Mouse (Mus musculus) heart, postnatal 0 days (tissue): ENCODE measurements around the gene Mog. TPM values are rescaled to one million over a fixed set of nuclear protein-coding genes. Genes with fewer than 3 reads are reported as not detected.

Experiments used
- ATAC-seq: fragments of 200-750 bp; cut with Nextera tagmentation; 2 replicates; pipeline ENCODE4 v1.8.0; 2017; ENCODE audit warnings: low read depth, moderate number of reproducible peaks, moderate library complexity; ENCODE audit not compliant: insufficient read depth
- DNase-seq: peaks from one replicate; pipeline ENCODE4 v3.0.0-alpha.2; 2016; ENCODE audit warnings: low spot score
- H3K27ac ChIP-seq: fragments of 300-500 bp; sonication (generic); 2 replicates; pipeline ENCODE4 v1.5.1; 2014; ENCODE audit warnings: low read depth, mild to moderate bottlenecking
- H3K27me3 ChIP-seq: fragments of 300-500 bp; sonication (generic); 2 replicates; pipeline ENCODE4 v1.6.1; 2014; ENCODE audit warnings: low read length, mixed read lengths; ENCODE audit not compliant: control insufficient read depth, insufficient read depth
- H3K36me3 ChIP-seq: fragments of 300-500 bp; sonication (generic); replicated peaks from 2 replicates; pipeline ENCODE4 v1.6.1; 2014; ENCODE audit warnings: low read length, mixed read lengths; ENCODE audit not compliant: control insufficient read depth, insufficient read depth
- H3K4me1 ChIP-seq: fragments of 300-500 bp; sonication (generic); 2 replicates; pipeline ENCODE4 v1.6.1; 2014; ENCODE audit warnings: antibody characterized with exemption; ENCODE audit not compliant: control insufficient read depth, insufficient read depth
- H3K4me2 ChIP-seq: fragments of 300-500 bp; sonication (generic); 2 replicates; pipeline ENCODE4 v1.6.1; 2014; ENCODE audit warnings: low read depth, mild to moderate bottlenecking, low read length, moderate library complexity
- H3K4me3 ChIP-seq: fragments of 300-500 bp; sonication (generic); 2 replicates; pipeline ENCODE4 v1.5.1; 2014; ENCODE audit warnings: low read depth, low read length
- H3K9ac ChIP-seq: fragments of 300-500 bp; sonication (generic); replicated peaks from 2 replicates; pipeline ENCODE4 v1.6.1; 2014; ENCODE audit warnings: low read depth, low read length, mixed read lengths
- H3K9me3 ChIP-seq: fragments of 300-500 bp; sonication (generic); replicated peaks from 2 replicates; pipeline ENCODE4 v1.6.1; 2016; ENCODE audit warnings: low read length; ENCODE audit not compliant: control insufficient read depth
- CTCF ChIP-seq: IDR thresholded peaks from 2 replicates; pipeline ENCODE4 v1.5.1; 2016; ENCODE audit warnings: antibody characterized with exemption, control low read depth, low read depth
- EP300 ChIP-seq: IDR thresholded peaks from 2 replicates; pipeline ENCODE4 v1.6.1; 2016; ENCODE audit warnings: antibody characterized with exemption, low read depth
- WGBS: fragments of 180-500 bp; shearing (Covaris S2); extraction: QIAGEN DNeasy Blood & Tissue Kit; methylation state at CpG from one replicate; pipeline ENCODE4 v1.1.7; 2014; 5-methylcytosine and 5-hydroxymethylcytosine counted together
- polyA plus RNA-seq: library from polyadenylated mRNA; unstranded; fragments of >200 nt; fragmentation: Nextera tagmentation; extraction: Ambion mirVana; gene quantifications from 2 replicates; pipeline ENCODE4 v1.2.1, GENCODE M21; 2015
- total RNA-seq: library from RNA; depleted of rRNA; stranded (reverse); fragments of >200 nt; gene quantifications from 2 replicates; pipeline ENCODE4 v1.2.3, GENCODE M21; 2014; ENCODE audit warnings: low replicate concordance

Gene Mog
- total and polyA plus RNA-seq, 2 experiments from 2014 or later = not detected

DNA sequence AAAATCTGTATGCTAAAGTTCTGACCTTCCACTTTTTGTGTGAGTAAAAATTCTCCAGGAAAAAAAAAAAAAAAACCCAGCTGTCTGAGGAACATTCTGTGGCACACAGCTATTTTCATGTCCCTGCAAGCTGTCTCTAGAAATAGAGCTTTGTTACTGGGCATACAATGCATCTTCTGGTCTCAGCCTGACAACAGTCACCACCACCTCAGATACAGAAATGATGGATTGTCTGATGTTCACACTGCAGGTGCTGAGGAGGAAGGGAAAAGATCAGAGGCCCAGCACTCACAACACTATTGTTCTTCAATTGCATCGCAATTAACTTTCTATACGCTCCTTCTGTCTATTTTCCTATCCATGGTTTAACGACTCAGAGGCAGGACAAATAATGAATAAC, 4.9 kb downstream of the Mog start:
- ATAC-seq (no peak), DNase-seq (no peak)
- no peaks in the 10 kb centered on the region for H3K9me3 ChIP-seq
- 72% methylated on average over 3 of the region's 3 CpGs for WGBS
- H3K4me1 ChIP-seq = no peaks in the 10 kb centered on the region
- TF ChIP-seq EP300 = no peak
- no peak for TF ChIP-seq CTCF
- no peak overlapping the region for H3K9ac ChIP-seq
- H3K36me3 ChIP-seq = no peaks in the 10 kb centered on the region
- H3K27ac ChIP-seq = no peak overlapping the region
- no peaks in the 10 kb centered on the region for H3K27me3 ChIP-seq
- no peak overlapping the region for H3K4me2 ChIP-seq
- H3K4me3 ChIP-seq = no peak overlapping the region

- TF ChIP-seq CTCF = no peak
- no peak for TF ChIP-seq EP300
- DNase-seq = no peak
- no peak overlapping the region for H3K4me2 ChIP-seq
- no peaks in the 10 kb centered on the region for H3K27me3 ChIP-seq
- H3K4me3 ChIP-seq = no peak overlapping the region
- no peaks in the 10 kb centered on the region for H3K36me3 ChIP-seq
- H3K4me1 ChIP-seq = no peaks in the 10 kb centered on the region
- H3K27ac ChIP-seq = no peak overlapping the region
- no peak for ATAC-seq
- no peak overlapping the region for H3K9ac ChIP-seq
- no peaks in the 10 kb centered on the region for H3K9me3 ChIP-seq
Observed at GRCm38 (mm10) chr17:37016333-37016732, 6.9 kb downstream of the Mog start.

- TF ChIP-seq EP300 = no peak
- TF ChIP-seq CTCF = no peak
- H3K27ac ChIP-seq = no peak overlapping the region
- H3K9ac ChIP-seq = no peak overlapping the region
- DNase-seq = no peak
- H3K4me2 ChIP-seq = no peak overlapping the region
- no peaks in the 10 kb centered on the region for H3K4me1 ChIP-seq
- H3K9me3 ChIP-seq = no peaks in the 10 kb centered on the region
- WGBS = 53% methylated on average over 5 of the region's 5 CpGs
- H3K36me3 ChIP-seq = 0 out of 2 replicates have a peak, but pooled peaks cover 3% of the 10 kb centered on the region
- no peaks in the 10 kb centered on the region for H3K27me3 ChIP-seq
- no peak for ATAC-seq
- no peak overlapping the region for H3K4me3 ChIP-seq
Observed at GRCm38 (mm10) chr17:37012141-37012540, 11.1 kb downstream of the Mog start.

- no peak for ATAC-seq
- Histone ChIP-seq H3K36me3 (0 out of 2 replicates have a peak, but pooled peaks cover 5% of the 10 kb centered on the region), H3K27ac (no peak overlapping the region), H3K27me3 (no peaks in the 10 kb centered on the region), H3K9ac (no peak overlapping the region), H3K4me2 (no peak overlapping the region), H3K4me3 (no peak overlapping the region), H3K9me3 (no peaks in the 10 kb centered on the region), H3K4me1 (no peaks in the 10 kb centered on the region)
- TF ChIP-seq CTCF = no peak
- TF ChIP-seq EP300 = no peak
- 84% methylated on average over 3 of the region's 3 CpGs for WGBS
- DNase-seq = no peak
Observed at GRCm38 (mm10) chr17:37011719-37012118, 11.5 kb downstream of the Mog start.

- DNase-seq (no peak), ATAC-seq (no peak)
- no peak overlapping the region for H3K27ac ChIP-seq
- 0 out of 2 replicates have a peak, but pooled peaks cover 5% of the 10 kb centered on the region for H3K36me3 ChIP-seq
- no peak for TF ChIP-seq CTCF
- TF ChIP-seq EP300 = no peak
- no peak overlapping the region for H3K9ac ChIP-seq
- H3K27me3 ChIP-seq = no peaks in the 10 kb centered on the region
- no peak overlapping the region for H3K4me3 ChIP-seq
- H3K4me1 ChIP-seq = no peaks in the 10 kb centered on the region
- WGBS = 88% methylated on average over 17 of the region's 17 CpGs
- no peaks in the 10 kb centered on the region for H3K9me3 ChIP-seq
- no peak overlapping the region for H3K4me2 ChIP-seq
Observed at GRCm38 (mm10) chr17:37009460-37010042, 13.6 kb downstream of the Mog start.

DNA sequence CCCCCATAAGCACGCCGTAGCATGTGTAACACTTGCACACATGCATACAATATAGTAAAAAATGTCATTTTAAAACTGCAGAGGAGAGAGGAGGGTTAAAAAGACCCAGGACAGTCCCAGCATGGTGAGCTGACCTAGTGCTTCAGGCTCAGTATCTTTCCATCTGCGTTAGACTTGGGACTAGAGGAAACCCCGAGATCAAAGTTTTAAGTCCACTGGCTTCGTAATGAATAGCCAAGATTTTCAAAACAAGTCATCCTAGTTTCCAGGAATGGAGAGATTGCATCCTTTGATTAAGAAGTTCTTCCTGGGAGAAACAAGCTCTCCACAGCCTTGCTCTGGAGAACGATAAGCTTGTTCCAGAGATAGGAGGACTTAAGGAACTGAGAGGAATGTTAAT, 15.0 kb downstream of the Mog start:
- 81% methylated on average over 6 of the region's 6 CpGs for WGBS
- H3K36me3 ChIP-seq = 0 out of 2 replicates have a peak, but pooled peaks cover 5% of the 10 kb centered on the region

More for the DNA sequence above, 15.0 kb downstream of the Mog start:
- no peaks in the 10 kb centered on the region for H3K9me3 ChIP-seq
- DNase-seq = no peak
- no peak overlapping the region for H3K27ac ChIP-seq
- H3K4me1 ChIP-seq = 0 out of 2 replicates have a peak, but pooled peaks cover under 1% of the 10 kb centered on the region
- H3K4me3 ChIP-seq = no peak overlapping the region
- no peaks in the 10 kb centered on the region for H3K27me3 ChIP-seq
- H3K4me2 ChIP-seq = no peak overlapping the region
- TF ChIP-seq CTCF (no peak), EP300 (no peak)
- no peak for ATAC-seq
- H3K9ac ChIP-seq = no peak overlapping the region
